Mouse (Mus musculus): ENCODE measurements around the gene Poldip2. TPM values are rescaled to one million over a fixed set of nuclear protein-coding genes. Genes with fewer than 3 reads are reported as not detected.

Poldip2 gene
- total and polyA plus RNA-seq, 2 experiments from 2014 or later, result 134 to 165 TPM

- Histone ChIP-seq H3K27me3 (ENCODE audit: insufficient read depth, low read length) (no peaks in the 10 kb centered on the region), H3K36me3 (ENCODE audit: insufficient read depth, low read length) (peaks cover 13% of the 10 kb centered on the region; the same call in 1 of the 2 replicates), H3K4me1 (ENCODE audit: insufficient read depth, low read length) (peaks cover 21% of the 10 kb centered on the region; the same call in 1 of the 2 replicates), H3K27ac (peak within 1 kb of the TSS; percentile 91), H3K4me2 (ENCODE audit: low read depth, low read length) (peak within 1 kb of the TSS; percentile 88), H3K9me3 (ENCODE audit: low read length) (no peaks in the 10 kb centered on the region), H3K4me3 (ENCODE audit: low read length) (peak within 1 kb of the TSS; percentile 81), H3K9ac (replicated peaks; ENCODE audit: low read length) (peak within 1 kb of the TSS; percentile 75)
- ATAC-seq (peak; percentile 98), DNase-seq (ENCODE audit: low spot score) (peak; percentile 99)
- peak; percentile 31 for TF ChIP-seq CTCF (IDR thresholded peaks at IDR 0.05; ENCODE audit: low read depth)
- under 1% methylated on average over 52 of the region's 52 CpGs for WGBS
These were observed 24.2 kb downstream of the Poldip2 start, which contains the start of the genes Tnfaip1 and Ift20 for GRCm38 (mm10) chr11:78536080-78536689. Gene Tnfaip1 (minus strand): TSS chr11:78536332. Gene Ift20 (plus strand): TSS chr11:78536361.

- H3K9me3 ChIP-seq (ENCODE audit: low read length), result no peaks in the 10 kb centered on the region
These were observed 24.7 kb downstream of the Poldip2 start for GRCm38 (mm10) chr11:78536690-78537084.

GRCm38 (mm10) chr11:78540358-78540757, 28.4 kb downstream of the Poldip2 start:
- Histone ChIP-seq H3K27ac (no peak overlapping the region), H3K4me1 (ENCODE audit: insufficient read depth, low read length) (peaks cover 14% of the 10 kb centered on the region; the same call in 1 of the 2 replicates), H3K9ac (replicated peaks; ENCODE audit: low read length) (no peak overlapping the region), H3K36me3 (ENCODE audit: insufficient read depth, low read length) (peaks cover 16% of the 10 kb centered on the region; the same call in 1 of the 2 replicates), H3K9me3 (ENCODE audit: low read length) (no peaks in the 10 kb centered on the region), H3K4me2 (ENCODE audit: low read depth, low read length) (no peak overlapping the region), H3K27me3 (ENCODE audit: insufficient read depth, low read length) (no peaks in the 10 kb centered on the region), H3K4me3 (ENCODE audit: low read length) (no peak overlapping the region)
- WGBS, result 89% methylated on average over 3 of the region's 3 CpGs
- TF ChIP-seq CTCF (IDR thresholded peaks at IDR 0.05; ENCODE audit: low read depth), result no peak
- no peak for DNase-seq (ENCODE audit: low spot score)
- ATAC-seq, result no peak

More at GRCm38 (mm10) chr11:78536690-78537084, 24.7 kb downstream of the Poldip2 start:
- peak overlapping the region; percentile 86 for H3K27ac ChIP-seq
- peaks cover 16% of the 10 kb centered on the region; the same call in 1 of the 2 replicates for H3K36me3 ChIP-seq (ENCODE audit: insufficient read depth, low read length)
- TF ChIP-seq CTCF (IDR thresholded peaks at IDR 0.05; ENCODE audit: low read depth), result no peak
- ATAC-seq, result 0 out of 2 replicates have a peak, but pooled peaks have one; percentile 0
- peak overlapping the region; percentile 86 for H3K4me2 ChIP-seq (ENCODE audit: low read depth, low read length)
- peak overlapping the region; percentile 81 for H3K4me3 ChIP-seq (ENCODE audit: low read length)
- no peak for DNase-seq (ENCODE audit: low spot score)
- H3K27me3 ChIP-seq (ENCODE audit: insufficient read depth, low read length), result no peaks in the 10 kb centered on the region
- 2% methylated on average over 14 of the region's 14 CpGs for WGBS
- peak overlapping the region; percentile 75 for H3K9ac ChIP-seq (replicated peaks; ENCODE audit: low read length)
- H3K4me1 ChIP-seq (ENCODE audit: insufficient read depth, low read length), result peaks cover 21% of the 10 kb centered on the region; the same call in 1 of the 2 replicates

GRCm38 (mm10) chr11:78544449-78545111, 32.6 kb downstream of the Poldip2 start:
- no peak for ATAC-seq
- H3K9ac ChIP-seq (replicated peaks; ENCODE audit: low read length), result no peak overlapping the region
- TF ChIP-seq CTCF (IDR thresholded peaks at IDR 0.05; ENCODE audit: low read depth), result peak; percentile 43
- peaks cover 16% of the 10 kb centered on the region; the same call in 1 of the 2 replicates for H3K36me3 ChIP-seq (ENCODE audit: insufficient read depth, low read length)
- DNase-seq (ENCODE audit: low spot score), result peak; percentile 50
- no peaks in the 10 kb centered on the region for H3K9me3 ChIP-seq (ENCODE audit: low read length)
- 0 out of 2 replicates have a peak, but pooled peaks cover 5% of the 10 kb centered on the region for H3K4me1 ChIP-seq (ENCODE audit: insufficient read depth, low read length)
- H3K4me2 ChIP-seq (ENCODE audit: low read depth, low read length), result no peak overlapping the region
- no peak overlapping the region for H3K4me3 ChIP-seq (ENCODE audit: low read length)
- no peaks in the 10 kb centered on the region for H3K27me3 ChIP-seq (ENCODE audit: insufficient read depth, low read length)
- no peak overlapping the region for H3K27ac ChIP-seq
- WGBS, result 95% methylated on average over 7 of the region's 7 CpGs

- no peak overlapping the region for H3K4me3 ChIP-seq (ENCODE audit: low read length)
- 0 out of 2 replicates have a peak, but pooled peaks cover 7% of the 10 kb centered on the region for H3K4me1 ChIP-seq (ENCODE audit: insufficient read depth, low read length)
- DNase-seq (ENCODE audit: low spot score) (no peak), ATAC-seq (no peak)
- no peak for TF ChIP-seq CTCF (IDR thresholded peaks at IDR 0.05; ENCODE audit: low read depth)
- H3K36me3 ChIP-seq (ENCODE audit: insufficient read depth, low read length), result peaks cover 11% of the 10 kb centered on the region; the same call in 1 of the 2 replicates
- no peak overlapping the region for H3K9ac ChIP-seq (replicated peaks; ENCODE audit: low read length)
- no peak overlapping the region for H3K4me2 ChIP-seq (ENCODE audit: low read depth, low read length)
- H3K27me3 ChIP-seq (ENCODE audit: insufficient read depth, low read length), result no peaks in the 10 kb centered on the region
- no peak overlapping the region for H3K27ac ChIP-seq
- no peaks in the 10 kb centered on the region for H3K9me3 ChIP-seq (ENCODE audit: low read length)
- WGBS, result 76% methylated on average over 8 of the region's 8 CpGs
These were observed 33.2 kb downstream of the Poldip2 start for GRCm38 (mm10) chr11:78545181-78545580.

GRCm38 (mm10) chr11:78547718-78548460, 35.9 kb downstream of the Poldip2 start:
- 81% methylated on average over 2 of the region's 2 CpGs for WGBS
- DNase-seq (ENCODE audit: low spot score), result no peak
- no peak for TF ChIP-seq CTCF (IDR thresholded peaks at IDR 0.05; ENCODE audit: low read depth)
- no peaks in the 10 kb centered on the region for H3K9me3 ChIP-seq (ENCODE audit: low read length)
- 0 out of 2 replicates have a peak, but pooled peaks cover 7% of the 10 kb centered on the region for H3K4me1 ChIP-seq (ENCODE audit: insufficient read depth, low read length)
- no peak overlapping the region for H3K4me2 ChIP-seq (ENCODE audit: low read depth, low read length)
- H3K4me3 ChIP-seq (ENCODE audit: low read length), result no peak overlapping the region
- no peak overlapping the region for H3K27ac ChIP-seq
- no peaks in the 10 kb centered on the region; the same call in 1 of the 2 replicates for H3K36me3 ChIP-seq (ENCODE audit: insufficient read depth, low read length)
- no peaks in the 10 kb centered on the region for H3K27me3 ChIP-seq (ENCODE audit: insufficient read depth, low read length)
- no peak overlapping the region for H3K9ac ChIP-seq (replicated peaks; ENCODE audit: low read length)
- ATAC-seq, result no peak

All from hindbrain, postnatal 0 days (tissue).